Mouse (Mus musculus) CD4-positive, CD25-positive, alpha-beta regulatory T cell (primary cell): ENCODE data around the gene Pkd1l3. TPM values are rescaled to one million over a fixed set of nuclear protein-coding genes. Genes with fewer than 3 reads are reported as not detected.

ENCODE experiments used
- polyA plus RNA-seq: library from polyadenylated mRNA; unstranded; fragments of 100-300 nt; shearing (Covaris generic); gene quantifications from one replicate; pipeline ENCODE4 v1.2.1, GENCODE M21; 2017

The Pkd1l3 gene
- 1.2 TPM for polyA plus RNA-seq

GRCm38 (mm10) chr8:109614243-109615210, at the start of gene Pkd1l3:
Gene Pkd1l3, plus strand, starts transcription at chr8:109614517.

DNA sequence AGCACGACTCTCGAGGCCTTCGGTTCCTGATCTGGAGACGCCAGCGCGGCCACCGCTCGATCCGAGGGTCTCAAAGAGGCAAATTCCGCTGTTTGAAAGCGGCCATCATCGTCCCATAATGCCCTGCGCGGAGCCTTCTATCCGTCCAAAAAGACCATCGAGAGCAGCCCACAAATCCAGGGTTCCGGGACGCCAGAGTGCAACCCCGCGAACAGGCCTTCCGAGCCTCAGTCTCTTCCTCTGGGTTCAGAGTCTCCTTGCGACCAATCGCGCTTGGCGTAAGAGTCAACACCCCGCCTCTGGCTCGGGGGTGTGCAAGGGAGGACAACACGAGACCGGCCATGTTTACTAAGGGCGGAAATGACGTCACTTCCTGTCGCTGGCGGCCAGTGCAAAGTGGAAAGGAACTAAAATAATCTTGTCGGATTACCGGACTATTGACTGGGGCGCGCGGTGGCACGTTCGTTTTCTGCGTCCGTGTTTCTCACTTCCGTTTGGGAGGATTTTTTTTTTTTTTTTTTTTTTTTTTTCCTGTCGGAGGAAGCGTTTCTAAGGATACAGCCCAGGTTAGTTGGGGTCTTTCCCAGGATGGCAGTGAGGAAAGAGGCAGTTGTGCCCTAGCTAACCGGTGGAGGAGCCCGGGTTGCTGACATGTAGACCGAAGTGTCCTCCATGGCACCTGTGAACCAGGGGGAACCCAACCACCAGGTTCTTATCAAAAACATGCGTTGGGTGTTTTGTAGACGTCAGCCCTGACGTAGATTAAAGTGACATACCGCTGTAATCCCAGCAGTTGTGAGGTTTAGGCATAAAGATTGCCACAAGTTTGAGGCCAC, 48.6 kb upstream of the Pkd1l3 start, which contains the start of the genes Dhx38 and Txnl4b:
Dhx38 (minus strand) TSS at position 364 of the 836 bp plus-strand sequence.
Txnl4b (plus strand) TSS at position 395 of the 836 bp plus-strand sequence.

DNA sequence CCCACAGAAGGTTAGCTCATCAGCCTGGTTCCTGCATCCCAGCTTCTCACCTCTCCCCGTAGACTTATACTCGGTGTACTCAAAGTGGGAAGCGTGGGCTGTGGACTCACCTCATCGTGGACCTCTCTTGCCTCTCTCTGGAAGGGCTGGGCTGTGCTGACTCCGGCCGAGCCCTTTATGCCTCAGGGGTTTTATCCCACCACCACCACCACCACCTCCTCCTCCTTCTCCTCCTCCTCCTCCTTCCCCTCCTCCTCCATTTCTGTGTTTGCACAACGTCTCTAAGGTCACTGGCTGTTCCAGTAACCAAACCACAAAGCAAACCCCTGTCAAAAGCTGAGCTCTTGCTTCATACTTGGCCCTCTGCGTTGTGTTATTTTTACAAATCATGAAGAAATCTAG, 35.4 kb upstream of the Pkd1l3 start, which contains the start of gene Hp:
Hp (minus strand) TSS at position 273 of the 402 bp plus-strand sequence.

GRCm38 (mm10) chr8:109608271-109609152, 5.8 kb upstream of the Pkd1l3 start, which contains the start of gene Dhodh:
Gene Dhodh, minus strand, starts transcription at chr8:109608673.

GRCm38 (mm10) chr8:109693146-109693900, 79.0 kb downstream of the Pkd1l3 start, which contains the start of gene Ist1:
Gene Ist1, minus strand, starts transcription at chr8:109693260.

GRCm38 (mm10) chr8:109705320-109706075, 91.2 kb downstream of the Pkd1l3 start, which contains the start of gene Zfp821:
Gene Zfp821, plus strand, starts transcription at chr8:109705546.

Other genes with a start within 250 kb of the Pkd1l3 start
- not detected for gene Pmfbp1, start 120.5 kb upstream of the Pkd1l3 start, polyA plus RNA-seq
- gene Dhx38, start 48.7 kb upstream of the Pkd1l3 start, polyA plus RNA-seq = 33.3 TPM
- 6.0 TPM for gene Txnl4b, start 48.6 kb upstream of the Pkd1l3 start, polyA plus RNA-seq
- not detected for gene Hp, start 35.3 kb upstream of the Pkd1l3 start, polyA plus RNA-seq
- 39.2 TPM for gene Dhodh, start 5.8 kb upstream of the Pkd1l3 start, polyA plus RNA-seq
- gene Ist1, start 78.7 kb downstream of the Pkd1l3 start, polyA plus RNA-seq = 140 TPM
- gene Zfp821, start 91.0 kb downstream of the Pkd1l3 start, polyA plus RNA-seq = 12.9 TPM
- 2.5 TPM for gene Atxn1l, start 123.2 kb downstream of the Pkd1l3 start, polyA plus RNA-seq
- gene Ap1g1, start 164.0 kb downstream of the Pkd1l3 start, polyA plus RNA-seq = 58.8 TPM